Mouse (Mus musculus) embryonic facial prominence, embryonic 11.5 days (tissue): ENCODE measurements around the gene RPS10-NUDT3. TPM values are rescaled to one million over a fixed set of nuclear protein-coding genes. Genes with fewer than 3 reads are reported as not detected.
"Not testable (repeated sequence)": the region's sequence is repeated elsewhere in the genome, so short reads cannot be mapped to it uniquely, and the experiment has no call there.

Source experiments
- ATAC-seq: fragments of 200-750 bp; cut with Nextera tagmentation; replicated peaks from 2 replicates; pipeline ENCODE4 v1.8.0; 2017; ENCODE audit warnings: low read depth; ENCODE audit not compliant: insufficient number of reproducible peaks, low FRiP score, low TSS enrichment
- DNase-seq: peaks from one replicate; pipeline ENCODE4 v3.0.0-alpha.2; 2015; ENCODE audit warnings: low spot score
- H3K27ac ChIP-seq: fragments of 300-500 bp; sonication (generic); replicated peaks from 2 replicates; pipeline ENCODE4 v1.5.1; 2014; ENCODE audit warnings: mild to moderate bottlenecking, low read depth, low read length, control low read depth
- H3K27me3 ChIP-seq: fragments of 300-500 bp; sonication (generic); 2 replicates; pipeline ENCODE4 v1.6.1; 2014; ENCODE audit warnings: mild to moderate bottlenecking, low read length, moderate library complexity, mixed read lengths; ENCODE audit not compliant: control insufficient read depth, insufficient read depth
- H3K36me3 ChIP-seq: fragments of 300-500 bp; sonication (generic); replicated peaks from 2 replicates; pipeline ENCODE4 v1.6.1; 2014; ENCODE audit warnings: low read depth, mild to moderate bottlenecking, low read length, moderate library complexity, mixed read lengths; ENCODE audit not compliant: control insufficient read depth, insufficient read depth
- H3K4me1 ChIP-seq: fragments of 300-500 bp; sonication (generic); 2 replicates; pipeline ENCODE4 v1.6.1; 2014; ENCODE audit warnings: low read length, mixed read lengths; ENCODE audit not compliant: control insufficient read depth, insufficient read depth
- H3K4me2 ChIP-seq: fragments of 300-500 bp; sonication (generic); 2 replicates; pipeline ENCODE4 v1.6.1; 2014; ENCODE audit warnings: low read depth, mild to moderate bottlenecking, control low read depth, low read length, moderate library complexity
- H3K4me3 ChIP-seq: fragments of 300-500 bp; sonication (generic); 2 replicates; pipeline ENCODE4 v1.5.1; 2014; ENCODE audit warnings: low read depth, low read length, control low read depth
- H3K9ac ChIP-seq: fragments of 300-500 bp; sonication (generic); replicated peaks from 2 replicates; pipeline ENCODE4 v1.6.1; 2014; ENCODE audit warnings: mild to moderate bottlenecking, control low read depth, low read length
- H3K9me3 ChIP-seq: fragments of 300-500 bp; sonication (generic); replicated peaks from 2 replicates; pipeline ENCODE4 v1.6.1; 2016; ENCODE audit warnings: mild to moderate bottlenecking, low read length, inconsistent platforms, mixed read lengths; ENCODE audit not compliant: control insufficient read depth
- WGBS: fragments of 180-500 bp; shearing (Covaris S2); extraction: QIAGEN DNeasy Blood & Tissue Kit; methylation state at CpG from one replicate; pipeline ENCODE4 v1.1.7; 2014; 5-methylcytosine and 5-hydroxymethylcytosine counted together
- polyA plus RNA-seq: library from polyadenylated mRNA; unstranded; fragments of >200 nt; fragmentation: Nextera tagmentation; extraction: Ambion mirVana; gene quantifications from 2 replicates; pipeline ENCODE4 v1.2.1, GENCODE M21; 2014

Gene RPS10-NUDT3
- polyA plus RNA-seq, 1 experiment from 2014 or later: not detected

DNA sequence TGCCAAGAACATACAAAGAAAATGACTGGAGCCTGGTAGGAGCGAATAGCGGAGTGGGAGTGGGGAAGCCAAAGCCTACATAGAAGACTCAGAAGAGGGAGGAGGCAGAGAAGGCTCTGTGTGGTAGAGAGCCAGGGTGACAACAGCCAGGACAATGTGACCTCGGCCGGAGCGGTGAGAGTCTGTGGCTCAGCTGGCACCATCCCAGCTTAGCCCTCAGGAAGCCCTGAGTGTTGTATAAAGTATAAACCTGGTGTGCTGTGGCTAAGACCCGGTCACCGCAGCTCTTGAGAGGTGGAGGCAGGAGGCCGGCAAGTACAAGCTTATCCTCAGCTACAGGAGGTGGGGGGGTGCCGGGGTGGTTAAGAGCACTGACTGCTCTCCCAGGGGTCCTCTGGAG lies 2.3 kb upstream of the RPS10-NUDT3 start:
- WGBS: 64% methylated on average over 9 of the region's 9 CpGs
- Histone ChIP-seq H3K36me3 (peaks cover 3% of the 10 kb centered on the region), H3K9ac (no peak overlapping the region), H3K27me3 (no peaks in the 10 kb centered on the region), H3K4me2 (no peak overlapping the region), H3K4me1 (no peaks in the 10 kb centered on the region), H3K9me3 (no peaks in the 10 kb centered on the region), H3K27ac (no peak overlapping the region), H3K4me3 (no peak overlapping the region)
- ATAC-seq (no peak), DNase-seq (no peak)

DNA sequence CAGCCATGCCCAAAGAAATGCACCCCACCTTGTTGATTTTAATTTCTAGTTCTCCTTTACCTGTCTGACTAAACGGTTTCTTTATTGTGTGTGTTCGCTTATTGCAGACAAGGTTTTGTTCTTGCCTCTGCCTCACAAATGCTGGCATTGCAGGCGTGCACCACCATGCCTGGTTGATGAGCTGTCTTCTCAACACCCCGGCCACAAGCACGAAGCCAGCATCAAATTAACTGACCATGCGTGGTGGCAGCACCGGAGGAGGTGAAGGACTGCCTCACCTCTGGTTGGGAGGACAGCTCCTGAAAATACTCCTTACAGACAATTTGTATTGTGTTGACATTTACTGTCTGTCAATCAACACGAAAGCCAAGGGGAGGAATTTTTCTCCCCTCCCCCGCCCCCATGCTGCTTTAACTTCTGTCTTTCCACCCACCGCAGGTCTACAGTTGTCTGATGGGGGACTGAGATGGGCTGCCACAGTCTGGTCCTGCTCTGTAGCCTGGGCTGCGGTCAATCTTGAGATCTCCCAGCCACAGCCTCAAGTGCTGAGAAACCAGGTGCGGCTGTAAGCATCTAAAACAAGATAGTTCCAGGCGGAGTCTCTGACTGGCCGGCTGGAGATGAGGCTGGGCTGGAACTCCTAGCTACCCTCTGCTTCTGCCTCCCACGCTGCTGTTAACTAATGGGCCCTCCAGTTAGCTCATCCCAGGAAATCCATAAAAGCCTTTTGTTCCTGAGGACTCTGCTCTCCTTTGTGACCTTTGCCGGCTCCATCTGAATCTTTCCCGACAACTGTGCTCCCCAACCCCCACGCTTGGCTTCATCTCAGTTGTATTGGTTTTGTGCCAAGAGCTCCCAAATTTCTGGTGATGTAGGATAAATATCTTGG lies 1.4 kb upstream of the RPS10-NUDT3 start, which contains the start of gene Rps10:
Rps10 (minus strand) TSS at position 538 of the 889 bp plus-strand sequence.
- Histone ChIP-seq H3K4me3 (peak within 1 kb of the TSS; percentile 88; the same call in 1 of the 2 replicates), H3K9me3 (no peaks in the 10 kb centered on the region), H3K4me1 (no peaks in the 10 kb centered on the region), H3K9ac (peak within 1 kb of the TSS; percentile 5), H3K27ac (peak within 1 kb of the TSS; percentile 86), H3K27me3 (no peaks in the 10 kb centered on the region), H3K36me3 (peaks cover 7% of the 10 kb centered on the region), H3K4me2 (no peak within 1 kb of the TSS; the same call in 1 of the 2 replicates)
- DNase-seq (no peak), ATAC-seq (no peak)
- WGBS: 39% methylated on average over 18 of the region's 18 CpGs

DNA sequence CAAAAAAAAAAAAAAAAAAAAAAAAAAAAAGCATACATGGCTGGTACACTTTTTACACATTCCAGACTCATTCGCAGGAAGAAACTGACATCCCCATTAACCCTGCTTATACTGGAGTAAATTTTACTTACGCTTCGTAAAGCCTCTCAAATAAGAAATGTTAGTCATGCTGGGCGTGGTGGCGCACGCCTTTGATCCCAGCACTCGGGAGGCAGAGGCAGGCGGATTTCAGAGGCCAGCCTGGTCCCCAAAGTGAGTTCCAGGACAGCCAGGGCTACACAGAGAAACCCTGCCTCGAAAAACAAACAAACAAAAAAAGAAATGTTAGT lies 517 bp upstream of the RPS10-NUDT3 start:
- H3K36me3 ChIP-seq, H3K4me1 ChIP-seq, H3K27me3 ChIP-seq, H3K9me3 ChIP-seq, ATAC-seq, DNase-seq: not testable (repeated sequence)
- 52% methylated on average over 9 of the region's 9 CpGs for WGBS
- peak overlapping the region; percentile 64 for H3K4me2 ChIP-seq
- peak overlapping the region; percentile 88 for H3K4me3 ChIP-seq
- peak overlapping the region; percentile 65 for H3K9ac ChIP-seq
- H3K27ac ChIP-seq: peak overlapping the region; percentile 86

DNA sequence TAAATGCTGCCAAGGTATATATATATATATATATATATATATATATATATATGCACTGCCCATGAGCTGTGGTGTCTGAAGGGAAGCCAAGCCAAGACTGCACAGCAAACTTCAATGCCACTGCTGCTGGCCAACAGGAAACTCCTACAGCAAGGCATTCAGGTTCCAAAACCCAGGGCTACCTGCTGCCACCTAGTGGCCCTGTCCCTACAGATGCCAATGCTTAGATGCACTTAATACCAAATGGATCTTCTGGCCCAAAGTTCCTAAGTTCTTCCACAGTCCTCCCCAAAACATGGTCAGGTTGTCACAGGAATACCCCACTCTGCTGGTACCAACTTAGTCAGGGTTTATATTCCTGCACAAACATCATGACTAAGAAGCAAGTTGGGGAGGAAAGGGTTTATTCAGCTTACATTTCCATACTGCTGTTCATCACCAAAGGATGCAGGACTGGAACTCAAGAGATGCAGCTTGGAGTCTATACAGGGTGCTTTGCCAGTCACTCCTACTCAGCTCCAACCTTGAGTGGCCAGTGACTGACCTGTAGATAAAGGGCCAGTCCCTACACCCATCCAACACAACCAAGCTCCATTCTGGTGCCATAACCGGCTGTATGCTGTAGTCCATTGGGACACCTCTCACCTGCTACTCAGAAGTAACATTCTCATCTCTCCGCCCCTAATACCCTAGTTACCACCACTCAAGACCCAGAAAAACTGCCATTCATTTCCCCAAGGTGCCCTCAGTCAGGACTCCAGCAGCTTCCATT lies 5.6 kb downstream of the RPS10-NUDT3 start:
- ATAC-seq (no peak), DNase-seq (peak; percentile 92)
- Histone ChIP-seq H3K27me3 (no peaks in the 10 kb centered on the region), H3K4me3 (no peak overlapping the region), H3K4me1 (no peaks in the 10 kb centered on the region), H3K36me3 (peaks cover 9% of the 10 kb centered on the region), H3K9me3 (no peaks in the 10 kb centered on the region), H3K4me2 (no peak overlapping the region), H3K27ac (no peak overlapping the region), H3K9ac (no peak overlapping the region)
- 65% methylated on average over 2 of the region's 2 CpGs for WGBS

DNA sequence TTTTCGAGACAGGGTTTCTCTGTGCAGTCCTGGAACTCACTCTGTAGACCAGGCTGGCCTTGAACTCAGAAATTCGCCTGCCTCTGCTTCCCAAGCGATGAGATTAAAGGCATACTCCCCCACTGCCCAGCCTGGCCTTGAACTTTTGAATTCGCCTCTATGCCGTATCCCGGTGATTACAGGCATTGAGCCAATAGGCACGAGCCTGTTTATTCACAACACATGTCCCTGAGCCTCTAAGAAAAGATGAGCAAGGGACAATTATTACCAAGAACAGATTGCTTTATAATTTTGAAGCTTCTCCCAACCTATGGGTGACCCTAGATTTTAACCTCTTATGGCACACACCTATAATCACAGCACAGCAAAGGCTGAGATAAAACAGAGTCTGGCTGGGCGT lies 6.6 kb downstream of the RPS10-NUDT3 start:
- H3K36me3 ChIP-seq: peaks cover 9% of the 10 kb centered on the region
- no peaks in the 10 kb centered on the region for H3K27me3 ChIP-seq
- no peak overlapping the region for H3K4me3 ChIP-seq
- no peak overlapping the region for H3K27ac ChIP-seq
- no peak for ATAC-seq
- WGBS: 91% methylated on average over 8 of the region's 8 CpGs
- no peak overlapping the region for H3K9ac ChIP-seq
- no peaks in the 10 kb centered on the region for H3K9me3 ChIP-seq
- DNase-seq: no peak
- H3K4me2 ChIP-seq: no peak overlapping the region
- H3K4me1 ChIP-seq: no peaks in the 10 kb centered on the region

DNA sequence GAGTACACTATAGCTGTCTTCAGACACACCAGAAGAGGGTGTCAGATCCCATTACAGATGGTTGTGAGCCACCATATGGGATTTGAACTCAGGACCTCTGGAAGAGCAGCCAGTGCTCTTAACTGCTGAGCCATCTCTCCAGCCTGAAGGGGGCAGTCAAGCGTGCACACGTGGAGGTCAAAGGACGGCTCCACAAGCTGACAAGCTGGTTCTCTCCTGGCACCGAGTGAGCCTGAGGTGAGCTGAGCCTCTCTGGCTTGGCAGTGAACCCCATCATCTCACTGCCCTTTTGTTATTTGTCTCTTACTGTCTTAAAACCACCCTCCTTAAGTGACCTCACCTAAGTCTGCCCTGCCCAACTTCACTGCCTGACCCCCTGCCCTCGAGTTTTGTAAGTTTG lies 7.6 kb downstream of the RPS10-NUDT3 start:
- Histone ChIP-seq H3K9ac (no peak overlapping the region), H3K27ac (no peak overlapping the region), H3K4me3 (no peak overlapping the region), H3K4me1 (no peaks in the 10 kb centered on the region), H3K36me3 (peaks cover 6% of the 10 kb centered on the region), H3K4me2 (no peak overlapping the region), H3K9me3 (no peaks in the 10 kb centered on the region), H3K27me3 (no peaks in the 10 kb centered on the region)
- no peak for DNase-seq
- ATAC-seq: no peak
- WGBS: 34% methylated on average over 5 of the region's 5 CpGs

DNA sequence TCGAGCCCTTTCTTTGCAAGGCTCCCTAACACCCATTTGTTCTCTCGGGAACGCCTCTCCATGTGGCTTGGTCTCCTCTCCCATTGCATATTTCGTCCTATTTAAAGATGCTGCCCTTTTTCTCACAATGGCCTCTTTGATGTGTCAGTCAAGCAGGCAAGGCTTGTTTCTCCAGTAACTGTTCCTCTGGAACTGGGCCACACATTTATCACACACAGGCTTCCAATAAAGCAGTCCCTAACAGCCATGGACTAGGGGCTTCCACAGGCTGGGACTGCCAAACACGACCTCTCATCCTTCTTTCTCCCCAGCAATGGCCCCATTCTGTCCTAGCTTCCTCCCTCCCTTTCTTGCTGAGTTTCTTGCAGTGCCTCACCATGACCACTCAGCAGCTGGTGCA lies 8.3 kb downstream of the RPS10-NUDT3 start:
- ATAC-seq: no peak

More for the DNA sequence above, 8.3 kb downstream of the RPS10-NUDT3 start:
- H3K4me3 ChIP-seq: no peak overlapping the region
- no peak for DNase-seq
- H3K9ac ChIP-seq: no peak overlapping the region
- no peaks in the 10 kb centered on the region for H3K9me3 ChIP-seq
- no peak overlapping the region for H3K4me2 ChIP-seq
- WGBS: 42% methylated on average over 5 of the region's 5 CpGs
- peaks cover 2% of the 10 kb centered on the region; the same call in 1 of the 2 replicates for H3K36me3 ChIP-seq
- no peaks in the 10 kb centered on the region for H3K27me3 ChIP-seq
- H3K4me1 ChIP-seq: no peaks in the 10 kb centered on the region
- no peak overlapping the region for H3K27ac ChIP-seq
